Mouse (Mus musculus) left cerebral cortex, postnatal 14 days (tissue): Measurements from ENCODE around the gene Eif3k. TPM values are rescaled to one million over a fixed set of nuclear protein-coding genes. Genes with fewer than 3 reads are reported as not detected.

Experiments used
- DNase-seq, 2 experiments: peaks; one replicate each; pipeline ENCODE4 v3.0.0; 2021 to 2022; ENCODE audit warnings: low spot score in 2 of 2, mixed read lengths in 1 of 2
- intact Hi-C: fragments of 180-260 bp; cut with DNase I; formaldehyde crosslinking; loops from one replicate; pipeline ENCODE4 v1.15.1; 2025
- total RNA-seq, 2 experiments: library from RNA; stranded (reverse); gene quantifications; 2 replicates each; pipeline ENCODE4 v1.2.3; 2021

Eif3k gene
- total RNA-seq, 2 experiments from 2014 or later: 163 to 174 TPM

GRCm38 (mm10) chr7:28946271-28946610 is 35.4 kb downstream of the Eif3k start:
- intact Hi-C loops: no loop called here
- no peak for DNase-seq

GRCm38 (mm10) chr7:28945416-28946270 is 36.0 kb downstream of the Eif3k start:
- intact Hi-C loops: no loop called here

DNA sequence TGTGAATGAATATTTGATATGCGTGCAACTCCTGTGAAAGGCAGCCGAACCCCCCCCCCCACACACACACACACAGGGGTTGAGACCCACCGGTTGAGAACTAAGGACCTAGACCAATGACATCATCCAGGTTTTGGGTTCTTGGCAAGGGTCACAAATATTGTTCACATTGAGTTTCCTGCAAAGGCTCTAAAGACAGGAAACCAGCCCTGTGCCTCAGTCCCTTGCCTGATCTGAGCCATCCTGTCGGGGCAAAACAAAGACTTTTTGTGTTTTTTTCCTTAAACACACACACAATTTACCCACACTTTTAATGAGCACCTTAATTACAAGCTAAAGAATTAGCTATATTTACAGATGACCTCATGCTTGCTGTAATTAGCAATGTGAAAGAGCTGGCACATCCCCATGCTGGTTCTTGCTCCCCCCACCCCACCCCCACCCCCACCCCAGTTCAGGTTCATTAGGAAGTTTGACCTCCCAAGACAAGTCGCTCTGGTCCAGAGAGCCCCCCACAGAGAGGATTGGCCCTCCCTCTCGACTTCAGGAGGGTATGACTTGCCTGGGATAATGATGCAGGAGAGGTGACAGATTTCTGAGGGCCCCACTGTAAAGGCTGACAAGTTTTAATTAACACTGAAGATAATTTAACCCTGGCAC is 36.8 kb downstream of the Eif3k start:
- DNase-seq: no peak
- intact Hi-C loops: no loop called here

More at GRCm38 (mm10) chr7:28945416-28946270, 36.0 kb downstream of the Eif3k start:
- no peak for DNase-seq

DNA sequence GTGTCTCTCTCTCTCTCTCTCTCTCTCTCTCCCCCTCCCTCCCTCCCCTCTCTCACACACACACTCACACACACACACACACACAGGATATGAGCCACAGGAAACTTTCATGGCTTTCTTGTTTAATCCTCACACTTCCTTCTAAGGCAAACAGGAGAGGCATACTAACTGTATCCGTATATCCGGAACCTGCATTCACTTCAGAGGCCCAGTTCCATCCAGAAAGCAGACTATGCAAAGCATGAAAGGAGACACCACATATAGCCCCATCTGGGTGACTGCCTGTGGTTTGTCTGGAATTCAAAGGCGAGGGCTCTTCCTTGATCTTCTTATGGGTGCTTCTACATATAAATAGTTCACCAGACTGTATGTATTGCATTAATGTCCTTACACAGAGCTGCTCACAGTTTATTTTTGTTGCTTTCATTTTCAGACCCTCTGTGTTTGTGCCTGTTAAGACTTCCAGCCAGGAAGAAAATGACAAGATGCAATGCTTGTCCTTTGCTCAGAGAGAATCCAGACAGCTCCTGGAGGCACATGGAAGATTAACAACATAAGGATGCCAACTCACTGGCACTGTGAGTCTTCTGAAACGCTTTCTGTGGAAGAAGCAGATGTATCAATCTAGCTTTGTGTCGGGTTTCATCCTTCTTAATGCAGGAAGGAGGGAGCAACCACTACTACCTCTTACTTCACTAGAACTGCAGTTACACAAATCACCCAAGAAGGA is 38.0 kb downstream of the Eif3k start:
- peak in 1 of 2 experiments; percentile 51 for DNase-seq
- intact Hi-C loops: no loop called here

- intact Hi-C loops: no loop called here
- no peak for DNase-seq
Measured at GRCm38 (mm10) chr7:28941542-28941941, 40.1 kb downstream of the Eif3k start.

GRCm38 (mm10) chr7:28941129-28941528 is 40.5 kb downstream of the Eif3k start:
- intact Hi-C loops: no loop called here

GRCm38 (mm10) chr7:28939418-28940183 is 42.1 kb downstream of the Eif3k start:
- no peak for DNase-seq
- intact Hi-C loops: no loop called here

More at GRCm38 (mm10) chr7:28941129-28941528, 40.5 kb downstream of the Eif3k start:
- no peak for DNase-seq

DNA sequence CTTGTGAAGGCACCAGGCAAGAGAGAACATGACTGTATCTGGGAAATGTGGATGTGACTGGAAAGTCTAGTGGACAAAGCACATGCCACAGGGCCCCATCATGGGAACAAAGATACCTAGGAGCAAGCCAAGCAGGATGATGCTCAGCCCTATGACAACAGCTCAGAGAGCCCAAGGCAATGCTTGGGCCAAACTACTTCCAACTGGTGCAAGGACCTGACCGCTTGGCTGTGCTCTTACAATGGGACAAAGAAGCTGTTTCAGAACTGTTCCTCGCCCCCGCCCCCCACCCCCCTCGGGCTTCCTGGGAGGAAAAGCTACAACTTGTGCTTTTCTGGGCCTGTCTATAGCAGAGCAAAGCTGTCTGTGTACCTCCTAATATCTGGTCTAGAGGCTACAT is 43.0 kb downstream of the Eif3k start:
- DNase-seq: peak in 1 of 2 experiments; percentile 41
- intact Hi-C loops: no loop called here

DNA sequence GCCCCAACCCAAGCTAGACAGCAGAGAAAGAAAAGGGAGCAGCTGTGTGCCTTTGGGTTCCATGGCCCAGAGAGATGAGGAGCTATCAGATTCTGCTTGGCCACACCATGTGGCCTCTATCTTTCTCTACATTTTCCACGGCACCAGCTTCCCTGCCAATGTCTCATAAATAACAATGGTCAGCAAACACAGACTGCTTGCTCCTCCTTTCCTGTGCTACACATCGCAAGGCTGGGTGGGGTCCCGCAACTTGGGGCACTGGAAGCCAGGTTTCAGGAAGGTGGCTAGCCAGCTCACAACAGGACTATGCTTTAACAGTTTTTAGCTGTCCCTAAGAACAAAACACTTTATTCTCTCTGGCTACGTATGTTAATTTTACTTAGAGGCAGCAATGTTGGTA is 44.9 kb downstream of the Eif3k start:
- intact Hi-C loops: no loop called here
- no peak for DNase-seq

- no peak for DNase-seq
- intact Hi-C loops: no loop called here
Measured at GRCm38 (mm10) chr7:28933825-28934224, 47.8 kb downstream of the Eif3k start.

DNA sequence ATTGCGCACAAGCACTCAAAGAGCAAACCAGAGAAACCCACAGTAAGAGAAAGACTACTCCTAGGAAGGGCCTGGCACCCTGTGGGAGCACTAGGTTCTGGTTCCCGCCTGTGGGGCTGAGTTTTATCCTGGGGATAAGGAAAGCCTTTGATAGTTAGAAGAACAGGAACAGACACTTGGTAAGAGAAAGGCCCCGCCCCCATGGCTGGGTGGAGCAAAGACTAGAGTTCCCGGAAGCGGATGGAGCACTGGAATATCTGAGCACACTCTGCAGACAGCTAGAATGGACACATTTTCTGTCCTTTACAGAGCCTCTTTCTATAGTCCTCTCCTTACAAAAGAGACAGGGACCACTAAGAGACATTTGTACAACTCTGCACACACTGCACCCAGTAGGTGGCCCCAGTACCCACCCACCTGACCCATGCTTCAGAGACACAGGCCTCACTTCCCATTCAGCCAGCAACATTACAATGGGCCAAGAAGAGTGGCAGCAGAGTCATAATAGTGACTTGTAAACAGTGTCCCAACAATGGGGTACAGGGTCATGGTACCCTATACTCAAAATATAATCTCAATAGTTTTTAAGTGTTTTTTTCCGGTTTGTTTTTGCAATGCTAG is 49.1 kb downstream of the Eif3k start:
- DNase-seq: no peak
- intact Hi-C loops: no loop called here

DNA sequence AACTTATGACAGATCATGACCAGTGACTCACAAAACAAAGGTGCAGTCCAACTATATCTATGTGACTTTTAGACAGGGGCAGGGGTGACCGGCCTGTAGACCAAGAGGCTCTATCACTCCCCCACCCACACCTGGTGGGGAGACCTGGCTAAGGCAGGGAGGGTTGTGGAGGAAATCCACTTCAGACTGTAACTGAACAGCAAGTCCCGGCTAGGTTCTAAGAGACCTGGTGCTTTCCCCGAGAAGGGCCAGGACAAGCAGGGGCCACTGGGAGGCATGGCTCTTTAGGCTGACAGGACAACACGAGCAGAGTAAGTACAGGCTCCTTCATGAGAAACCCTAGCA is 50.0 kb downstream of the Eif3k start:
- no peak for DNase-seq
- intact Hi-C loops: no loop called here

DNA sequence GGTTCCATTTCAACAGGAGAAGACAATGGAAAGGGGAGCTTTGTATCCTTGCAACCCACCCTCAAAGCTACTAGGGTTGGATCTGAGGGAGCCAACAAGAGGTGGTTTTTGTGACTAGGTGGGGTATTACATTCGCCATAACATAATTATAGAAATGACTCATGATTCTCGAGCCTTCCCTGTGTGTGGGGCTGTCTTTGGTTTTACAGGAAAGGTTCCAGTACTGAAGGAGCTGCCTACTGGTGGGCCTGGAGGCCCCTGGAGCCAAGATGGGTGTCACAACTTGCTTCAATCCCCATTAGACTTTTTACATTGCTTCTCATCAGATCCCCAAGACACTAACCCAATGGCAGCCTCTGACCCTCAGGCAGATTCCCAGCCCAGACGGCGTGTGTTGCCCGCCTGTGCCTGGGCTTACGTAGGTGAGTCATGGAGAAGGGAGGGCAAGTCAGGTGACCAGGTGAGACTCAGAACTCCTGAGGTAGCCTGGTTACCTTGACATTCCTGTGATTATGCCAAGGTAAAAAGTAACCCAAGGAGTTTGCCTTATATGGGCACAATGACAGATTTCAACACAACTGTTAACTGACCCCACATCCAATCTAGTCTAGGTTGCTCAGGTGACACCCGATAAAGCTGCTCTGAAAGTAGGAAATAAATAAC is 50.5 kb downstream of the Eif3k start:
- intact Hi-C loops: no loop called here
- no peak for DNase-seq

DNA sequence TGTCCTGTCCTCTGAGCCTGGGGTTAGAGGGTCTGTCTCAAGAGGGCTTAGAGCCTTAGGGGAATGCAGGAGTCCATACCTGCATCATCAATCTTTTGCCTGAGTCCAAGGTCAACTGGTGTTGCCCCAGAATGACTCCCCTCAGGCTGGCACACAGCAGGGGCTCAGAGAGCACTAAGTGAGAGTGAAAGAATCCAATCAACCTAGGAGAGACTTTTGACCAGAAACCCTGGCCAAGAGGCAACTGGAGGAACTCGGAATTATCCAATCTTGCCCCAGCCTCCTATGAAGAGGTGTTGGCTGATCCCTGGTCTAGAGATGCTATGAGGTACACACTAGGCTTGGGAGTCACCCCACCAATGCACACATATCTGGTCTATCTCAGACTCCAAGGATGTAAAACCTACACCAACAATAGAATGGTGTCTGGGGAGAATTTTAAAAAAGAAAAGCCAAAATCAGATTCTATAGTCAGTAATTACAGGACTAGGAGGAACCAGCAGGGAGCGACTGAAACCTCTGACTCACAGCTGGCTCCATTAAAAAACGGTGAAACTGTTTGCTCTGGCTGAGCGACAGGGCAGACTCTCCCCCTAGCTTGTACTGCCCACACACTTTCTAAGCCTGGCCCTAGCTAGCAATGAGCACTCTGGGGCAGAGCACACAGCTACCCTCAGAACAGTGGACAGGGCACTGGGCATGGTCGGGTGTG is 51.2 kb downstream of the Eif3k start:
- intact Hi-C loops: no loop called here
- no peak for DNase-seq

- intact Hi-C loops: no loop called here
- DNase-seq: no peak
Measured at GRCm38 (mm10) chr7:28929381-28929780, 52.3 kb downstream of the Eif3k start.

GRCm38 (mm10) chr7:28926172-28926571 is 55.5 kb downstream of the Eif3k start:
- intact Hi-C loops: no loop called here
- no peak for DNase-seq

DNA sequence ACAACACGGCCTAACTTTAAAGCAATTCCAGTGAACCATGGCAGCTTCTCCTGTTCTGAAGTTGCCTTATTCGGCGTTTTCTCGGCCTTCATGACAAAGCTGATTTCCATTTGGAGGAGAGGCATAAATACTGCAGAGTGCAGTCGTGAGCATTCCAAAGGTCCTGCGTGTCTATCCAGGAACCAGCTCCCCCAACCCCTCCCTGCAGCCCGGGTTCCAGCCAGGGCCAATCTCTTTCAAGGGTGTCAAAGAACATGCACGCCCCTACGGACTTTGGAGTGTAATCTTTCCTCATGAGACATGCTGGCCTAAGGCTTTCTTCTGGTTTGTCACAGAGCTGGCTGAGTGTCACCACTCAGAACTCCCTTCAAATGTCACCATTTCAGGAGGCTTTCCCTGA is 56.3 kb downstream of the Eif3k start:
- no peak for DNase-seq
- intact Hi-C loops: no loop called here

DNA sequence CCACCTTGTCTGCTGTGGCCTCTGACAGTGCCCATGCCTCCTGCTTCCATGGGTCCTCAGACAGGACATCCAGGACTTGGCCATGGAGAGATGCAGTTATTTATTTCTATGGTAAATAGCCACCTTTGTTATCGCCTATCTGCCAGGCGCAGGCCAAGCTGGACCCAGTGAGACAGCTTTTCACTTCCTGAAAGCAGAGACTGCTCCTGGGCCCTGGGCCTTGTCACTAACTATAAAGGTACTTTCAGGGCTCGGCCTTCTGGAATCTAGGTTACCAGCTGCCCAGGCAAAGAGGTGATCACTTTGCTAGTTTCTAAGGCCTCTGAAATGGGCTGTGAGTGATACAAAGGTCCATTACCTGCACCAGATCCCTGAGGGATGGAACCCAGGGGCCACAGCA is 56.9 kb downstream of the Eif3k start:
- intact Hi-C loops: loop anchor here (5.0 kb wide), 1 partner anchor 32 kb away; no protein-coding TSS in a partner anchor
- DNase-seq: no peak
